Mouse (Mus musculus) limb, embryonic 10.5 days (tissue): ENCODE results near the gene Cpeb3. TPM values are rescaled to one million over a fixed set of nuclear protein-coding genes. Genes with fewer than 3 reads are reported as not detected.
"Not testable (repeated sequence)": the region's sequence is repeated elsewhere in the genome, so short reads cannot be mapped to it uniquely, and the experiment has no call there.

Source experiments
- DNase-seq: peaks from one replicate; pipeline ENCODE4 v3.0.0-alpha.2; 2017; ENCODE audit warnings: low spot score
- H3K27ac ChIP-seq: fragments of 300-500 bp; sonication (generic); 2 replicates; pipeline ENCODE4 v1.5.1; 2016; ENCODE audit warnings: mild to moderate bottlenecking
- H3K27me3 ChIP-seq: fragments of 300-500 bp; sonication (generic); 2 replicates; pipeline ENCODE4 v1.6.1; 2016; ENCODE audit warnings: low read depth, mild to moderate bottlenecking; ENCODE audit not compliant: poor library complexity, severe bottlenecking
- H3K36me3 ChIP-seq: fragments of 300-500 bp; sonication (generic); 2 replicates; pipeline ENCODE4 v1.6.1; 2016; ENCODE audit warnings: mild to moderate bottlenecking, moderate library complexity
- H3K4me1 ChIP-seq: fragments of 300-500 bp; sonication (generic); 2 replicates; pipeline ENCODE4 v1.6.1; 2016
- H3K4me3 ChIP-seq: fragments of 300-500 bp; sonication (generic); 2 replicates; pipeline ENCODE4 v1.5.1; 2016; ENCODE audit warnings: mild to moderate bottlenecking, moderate library complexity
- H3K9me3 ChIP-seq: fragments of 300-500 bp; sonication (generic); replicated peaks from 2 replicates; pipeline ENCODE4 v1.6.1; 2016; ENCODE audit warnings: mild to moderate bottlenecking
- WGBS: fragments of 180-500 bp; shearing (Covaris S2); methylation state at CpG from one replicate; pipeline ENCODE4 v1.1.7; 2016; 5-methylcytosine and 5-hydroxymethylcytosine counted together
- polyA plus RNA-seq: library from polyadenylated mRNA; unstranded; fragments of >200 nt; fragmentation: Nextera tagmentation; extraction: Ambion mirVana; gene quantifications from 2 replicates; pipeline ENCODE4 v1.2.1, GENCODE M21; 2016

Gene Cpeb3
- polyA plus RNA-seq, 1 experiment from 2014 or later: 0.78 TPM

- Histone ChIP-seq H3K9me3 (no peaks in the 10 kb centered on the region), H3K4me3 (no peak overlapping the region), H3K36me3 (no peaks in the 10 kb centered on the region), H3K4me1 (no peaks in the 10 kb centered on the region), H3K27me3 (no peaks in the 10 kb centered on the region), H3K27ac (no peak overlapping the region)
- WGBS: 67% methylated on average over 6 of the region's 6 CpGs
- DNase-seq: no peak
Measured at GRCm38 (mm10) chr19:37081467-37081866, 126.9 kb downstream of the Cpeb3 start.

- Histone ChIP-seq H3K4me3 (no peak overlapping the region), H3K27me3 (no peaks in the 10 kb centered on the region), H3K4me1 (no peaks in the 10 kb centered on the region), H3K36me3 (no peaks in the 10 kb centered on the region), H3K27ac (no peak overlapping the region), H3K9me3 (no peaks in the 10 kb centered on the region)
- DNase-seq: no peak
- WGBS: 85% methylated on average over 6 of the region's 6 CpGs
Measured at GRCm38 (mm10) chr19:37079151-37079550, 129.2 kb downstream of the Cpeb3 start.

- 91% methylated on average over 1 of the region's 1 CpGs for WGBS
Measured at GRCm38 (mm10) chr19:37078571-37078970, 129.8 kb downstream of the Cpeb3 start.

DNA sequence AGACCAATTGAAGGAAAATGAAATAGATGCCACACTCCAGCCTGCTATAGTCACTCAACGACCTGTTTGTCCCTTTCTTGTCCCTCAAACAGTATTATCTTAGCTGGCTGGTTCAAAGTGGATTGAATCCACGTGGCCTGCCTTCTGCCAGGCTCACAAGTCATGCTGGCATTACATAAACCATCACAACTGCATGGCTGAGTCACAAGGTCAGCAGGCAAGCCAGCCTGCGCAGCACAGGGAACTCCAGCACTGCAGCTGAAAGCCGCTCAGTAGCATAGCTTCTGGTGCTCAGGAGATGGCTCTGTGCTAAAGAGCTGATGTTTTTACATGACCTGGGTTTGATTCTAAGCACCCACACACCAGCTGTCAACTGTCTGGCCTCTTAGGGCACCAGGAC, 130.3 kb downstream of the Cpeb3 start:
- WGBS: 53% methylated on average over 4 of the region's 4 CpGs
- Histone ChIP-seq H3K4me3 (no peak overlapping the region), H3K4me1 (no peaks in the 10 kb centered on the region), H3K9me3 (no peaks in the 10 kb centered on the region), H3K27me3 (no peaks in the 10 kb centered on the region), H3K27ac (no peak overlapping the region), H3K36me3 (no peaks in the 10 kb centered on the region)
- no peak for DNase-seq

More at GRCm38 (mm10) chr19:37078571-37078970, 129.8 kb downstream of the Cpeb3 start:
- no peaks in the 10 kb centered on the region for H3K9me3 ChIP-seq
- no peak for DNase-seq
- H3K36me3 ChIP-seq: no peaks in the 10 kb centered on the region
- H3K27ac ChIP-seq: no peak overlapping the region
- no peaks in the 10 kb centered on the region for H3K27me3 ChIP-seq
- H3K4me1 ChIP-seq: no peaks in the 10 kb centered on the region
- no peak overlapping the region for H3K4me3 ChIP-seq

DNA sequence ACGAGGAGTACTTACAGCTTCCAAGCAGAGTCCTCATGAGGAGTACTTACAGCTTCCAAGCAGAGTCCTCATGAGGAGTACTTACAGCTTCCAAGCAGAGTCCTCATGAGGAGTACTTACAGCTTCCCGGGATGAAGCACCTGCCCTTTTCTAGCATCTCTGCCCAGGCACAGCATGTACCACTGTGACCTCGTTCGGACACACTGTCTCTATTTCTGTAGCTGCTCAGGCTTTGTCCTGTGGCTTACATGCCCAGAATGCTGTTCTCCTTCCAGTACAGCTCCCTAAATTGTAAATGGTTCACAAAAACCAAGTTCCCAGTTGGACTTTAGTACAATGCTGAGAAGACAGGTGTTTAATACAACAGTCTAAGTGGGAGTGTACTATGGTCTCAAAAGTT, 131.1 kb downstream of the Cpeb3 start:
- not testable (repeated sequence) for DNase-seq, H3K36me3 ChIP-seq, H3K4me1 ChIP-seq, H3K27ac ChIP-seq, H3K27me3 ChIP-seq, H3K9me3 ChIP-seq, H3K4me3 ChIP-seq
- WGBS: 91% methylated on average over 4 of the region's 4 CpGs

DNA sequence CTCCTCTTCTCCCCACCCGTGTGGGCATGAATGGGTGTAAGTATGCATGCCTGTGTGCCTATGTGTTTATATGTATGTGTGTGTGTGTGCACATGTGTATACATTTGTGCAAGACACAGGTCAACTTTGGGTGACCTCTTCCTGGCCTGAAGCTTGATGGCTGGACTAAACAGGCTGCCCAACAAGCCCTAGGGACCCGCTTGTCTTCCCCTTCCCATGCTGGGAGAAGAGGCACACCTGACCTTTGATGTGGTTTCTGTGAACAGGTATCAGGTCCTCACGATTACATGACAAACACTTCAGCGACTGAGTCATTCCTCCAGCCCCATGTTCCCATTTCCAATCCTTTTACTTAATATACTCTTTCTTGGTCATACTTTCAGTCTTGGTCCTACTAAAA, 131.8 kb downstream of the Cpeb3 start:
- Histone ChIP-seq H3K27me3 (no peaks in the 10 kb centered on the region), H3K27ac (no peak overlapping the region), H3K4me3 (no peak overlapping the region), H3K9me3 (no peaks in the 10 kb centered on the region), H3K36me3 (no peaks in the 10 kb centered on the region), H3K4me1 (no peaks in the 10 kb centered on the region)
- WGBS: 86% methylated on average over 4 of the region's 4 CpGs
- DNase-seq: no peak

DNA sequence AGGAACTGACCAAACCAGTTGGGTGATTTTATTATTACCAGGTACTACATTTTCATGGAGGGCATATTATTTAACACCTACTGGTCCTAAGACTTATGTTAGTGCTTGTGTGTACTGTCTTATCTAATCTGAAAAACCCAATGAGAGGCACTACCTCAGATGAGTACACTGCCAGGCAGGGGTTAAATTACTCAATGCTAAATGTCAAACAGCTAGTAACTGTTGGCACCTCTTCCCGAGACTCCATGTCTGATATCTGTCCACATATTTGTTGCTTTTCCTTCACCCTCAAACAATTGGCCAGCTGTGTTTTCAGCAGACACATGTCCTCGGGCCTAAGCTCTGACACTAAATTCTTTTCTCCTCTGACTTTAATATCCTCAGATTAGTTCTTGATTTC, 132.3 kb downstream of the Cpeb3 start:
- Histone ChIP-seq H3K27ac (no peak overlapping the region), H3K9me3 (no peaks in the 10 kb centered on the region), H3K4me1 (no peaks in the 10 kb centered on the region), H3K27me3 (no peaks in the 10 kb centered on the region), H3K36me3 (no peaks in the 10 kb centered on the region), H3K4me3 (no peak overlapping the region)
- no peak for DNase-seq
- 65% methylated on average over 2 of the region's 2 CpGs for WGBS

- Histone ChIP-seq H3K4me1 (no peaks in the 10 kb centered on the region), H3K27me3 (no peaks in the 10 kb centered on the region), H3K9me3 (no peaks in the 10 kb centered on the region), H3K36me3 (no peaks in the 10 kb centered on the region), H3K27ac (no peak overlapping the region), H3K4me3 (no peak overlapping the region)
- 75% methylated on average over 7 of the region's 7 CpGs for WGBS
- DNase-seq: no peak
Measured at GRCm38 (mm10) chr19:37075690-37076089, 132.7 kb downstream of the Cpeb3 start.

- H3K4me1 ChIP-seq: no peaks in the 10 kb centered on the region
- 82% methylated on average over 5 of the region's 5 CpGs for WGBS
- no peak for DNase-seq
- H3K27me3 ChIP-seq: no peaks in the 10 kb centered on the region
- H3K27ac ChIP-seq: no peak overlapping the region
- H3K9me3 ChIP-seq: no peaks in the 10 kb centered on the region
- no peaks in the 10 kb centered on the region for H3K36me3 ChIP-seq
- H3K4me3 ChIP-seq: no peak overlapping the region
Measured at GRCm38 (mm10) chr19:37074726-37075125, 133.7 kb downstream of the Cpeb3 start.

GRCm38 (mm10) chr19:37074276-37074675, 134.1 kb downstream of the Cpeb3 start:
- no peak overlapping the region for H3K4me3 ChIP-seq
- no peak for DNase-seq
- H3K4me1 ChIP-seq: no peaks in the 10 kb centered on the region
- no peaks in the 10 kb centered on the region for H3K36me3 ChIP-seq
- H3K27ac ChIP-seq: no peak overlapping the region
- WGBS: 99% methylated on average over 3 of the region's 3 CpGs
- no peaks in the 10 kb centered on the region for H3K9me3 ChIP-seq
- no peaks in the 10 kb centered on the region for H3K27me3 ChIP-seq

- H3K4me3 ChIP-seq: no peak overlapping the region
- no peak for DNase-seq
- H3K36me3 ChIP-seq: no peaks in the 10 kb centered on the region
- no peak overlapping the region for H3K27ac ChIP-seq
- 75% methylated on average over 5 of the region's 5 CpGs for WGBS
- H3K4me1 ChIP-seq: no peaks in the 10 kb centered on the region
- H3K9me3 ChIP-seq: no peaks in the 10 kb centered on the region
- H3K27me3 ChIP-seq: no peaks in the 10 kb centered on the region
Measured at GRCm38 (mm10) chr19:37072871-37073629, 135.4 kb downstream of the Cpeb3 start.

DNA sequence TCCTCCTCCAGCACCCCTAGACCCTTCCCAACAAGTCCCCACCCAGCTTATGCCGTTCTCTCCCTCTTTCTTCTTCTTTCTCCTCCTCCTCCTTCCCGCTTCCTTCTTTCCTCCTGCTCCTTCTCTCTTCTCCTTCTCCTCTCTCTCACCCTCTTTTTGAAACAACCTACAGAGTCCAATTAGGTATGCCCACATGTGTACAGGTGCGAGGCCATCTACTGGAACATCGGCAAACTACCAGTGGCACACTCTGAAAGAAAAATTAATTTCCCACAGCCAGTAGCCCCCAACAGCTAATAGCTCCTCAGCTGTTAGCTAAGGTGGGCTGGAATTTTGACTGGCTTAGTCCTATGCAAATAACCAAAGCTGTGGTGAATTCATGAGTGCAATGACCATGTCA, 139.2 kb downstream of the Cpeb3 start:
- Histone ChIP-seq H3K4me3 (no peak overlapping the region), H3K27ac (no peak overlapping the region), H3K4me1 (no peaks in the 10 kb centered on the region), H3K27me3 (no peaks in the 10 kb centered on the region), H3K36me3 (no peaks in the 10 kb centered on the region), H3K9me3 (no peaks in the 10 kb centered on the region)
- 86% methylated on average over 4 of the region's 4 CpGs for WGBS
- no peak for DNase-seq

DNA sequence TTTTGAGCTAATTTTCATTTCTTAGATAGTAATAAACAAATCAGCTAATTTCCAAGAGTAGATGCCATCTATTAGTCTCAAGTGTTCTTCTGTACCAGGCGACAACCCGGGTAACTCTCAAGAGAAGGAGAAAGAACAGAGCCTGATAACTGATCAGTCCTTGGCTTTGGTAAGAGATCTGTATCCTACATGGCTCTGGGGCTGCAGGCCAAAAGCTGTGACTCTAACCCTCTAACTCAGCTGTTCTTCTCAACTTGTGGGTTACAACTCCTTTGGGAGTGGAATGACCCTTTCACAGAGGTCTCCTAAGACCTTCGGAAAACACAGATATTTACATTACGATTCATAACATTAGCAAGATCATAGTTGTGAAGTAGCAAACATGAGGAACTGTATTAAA, 148.3 kb downstream of the Cpeb3 start:
- Histone ChIP-seq H3K27ac (no peak overlapping the region), H3K9me3 (no peaks in the 10 kb centered on the region), H3K4me1 (no peaks in the 10 kb centered on the region), H3K27me3 (no peaks in the 10 kb centered on the region), H3K36me3 (no peaks in the 10 kb centered on the region), H3K4me3 (no peak overlapping the region)
- 96% methylated on average over 4 of the region's 4 CpGs for WGBS
- no peak for DNase-seq

GRCm38 (mm10) chr19:37059623-37060022, 148.8 kb downstream of the Cpeb3 start:
- H3K4me3 ChIP-seq: no peak overlapping the region
- no peaks in the 10 kb centered on the region for H3K27me3 ChIP-seq
- no peaks in the 10 kb centered on the region for H3K36me3 ChIP-seq
- H3K27ac ChIP-seq: no peak overlapping the region
- H3K4me1 ChIP-seq: no peaks in the 10 kb centered on the region
- no peak for DNase-seq
- H3K9me3 ChIP-seq: no peaks in the 10 kb centered on the region
- WGBS: 75% methylated on average over 2 of the region's 2 CpGs
